Mouse (Mus musculus) adipocyte (in vitro differentiated cells): ENCODE measurements around the gene Gm13889.

ENCODE experiments used
- DNase-seq: peaks from one replicate; pipeline ENCODE4 v3.0.0-alpha.2; 2016; ENCODE audit warnings: low spot score

The Gm13889 gene

DNA sequence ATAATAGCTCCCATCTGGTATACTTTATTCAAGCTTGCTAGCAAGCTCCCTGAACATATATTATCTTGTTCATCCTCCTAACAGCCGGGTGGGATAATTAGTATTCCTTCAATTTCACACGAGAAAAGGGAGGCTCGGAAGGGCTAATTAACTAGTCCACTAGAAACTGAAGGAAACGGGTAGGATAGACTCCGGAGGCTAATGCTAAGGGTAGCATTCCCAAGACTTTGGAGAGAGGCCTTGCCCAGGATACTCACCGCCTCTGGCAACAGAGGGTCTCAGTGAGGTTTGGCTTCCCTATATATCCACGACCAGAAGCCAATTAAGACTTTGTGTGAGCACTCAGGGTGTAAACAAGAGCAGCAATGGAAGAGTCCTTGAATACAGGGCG is 779 bp upstream of the Gm13889 start:
- DNase-seq, result no peak

DNA sequence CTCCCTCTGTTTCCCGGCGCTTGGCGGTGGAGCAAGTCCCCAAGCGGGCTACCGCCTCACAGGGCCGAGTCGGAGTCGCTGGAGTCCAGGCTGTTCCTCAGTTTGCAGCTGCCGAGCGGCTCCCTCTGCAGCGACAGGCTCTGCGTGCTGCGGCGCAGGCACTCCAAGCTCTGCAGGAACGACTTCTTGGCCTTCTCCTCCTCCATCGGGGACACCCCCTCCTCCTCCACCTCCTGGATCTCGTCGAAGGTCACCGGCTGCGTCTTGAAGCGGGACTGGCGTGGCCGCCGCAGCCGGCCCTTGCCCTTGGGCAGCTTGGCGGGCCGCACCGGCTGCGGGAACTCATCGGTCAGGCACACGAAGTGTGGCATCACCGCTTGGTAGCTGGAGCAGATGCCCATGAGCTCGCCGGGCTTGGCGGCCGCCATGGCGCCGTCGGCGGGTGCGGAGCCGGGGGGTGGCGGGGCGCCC is 635 bp downstream of the Gm13889 start:
- DNase-seq, result no peak

GRCm38 (mm10) chr2:93955886-93956285 is 1.1 kb downstream of the Gm13889 start:
- DNase-seq, result no peak

- no peak for DNase-seq
Observed at GRCm38 (mm10) chr2:93954781-93955578, 2.0 kb downstream of the Gm13889 start.

- no peak for DNase-seq
Observed at GRCm38 (mm10) chr2:93953726-93954125, 3.3 kb downstream of the Gm13889 start.

DNA sequence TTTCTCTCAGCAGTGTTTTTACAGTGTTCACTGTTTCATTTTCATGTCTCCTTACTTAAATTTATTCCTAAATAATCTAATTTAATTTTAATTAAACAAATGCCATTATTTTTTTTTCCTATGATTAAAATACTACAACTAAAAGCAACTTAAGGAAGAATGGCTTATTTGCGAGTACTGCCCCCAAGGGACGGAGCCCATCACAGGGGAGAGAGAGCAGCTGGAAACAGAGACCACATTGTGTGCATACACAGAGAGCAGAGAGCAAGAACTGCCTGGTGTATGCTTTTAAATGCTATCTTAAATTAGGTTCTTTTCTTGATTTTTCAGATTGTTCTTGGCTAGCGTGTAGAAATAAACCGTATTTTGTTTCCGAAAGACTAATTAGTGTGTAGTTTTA is 10.0 kb downstream of the Gm13889 start:
- no peak for DNase-seq

DNA sequence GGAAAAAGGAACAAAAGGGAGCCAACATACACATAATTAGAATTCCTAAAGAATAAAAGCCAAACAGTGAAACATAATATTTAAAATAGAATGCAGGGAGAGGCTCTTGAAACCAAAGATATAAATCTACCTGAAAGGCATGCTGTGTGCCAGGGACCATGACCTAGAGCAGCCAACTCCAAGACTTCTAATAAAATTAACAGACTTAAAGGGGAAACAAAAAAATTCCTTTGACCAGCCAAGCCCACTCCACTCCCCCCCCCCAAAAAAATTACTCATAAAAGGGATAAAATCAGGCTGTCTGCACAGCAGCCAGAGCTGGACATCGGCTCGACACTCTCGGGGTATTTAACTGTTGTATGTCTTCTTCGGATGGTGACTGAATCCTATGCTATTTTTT is 12.1 kb downstream of the Gm13889 start:
- DNase-seq, result no peak

DNA sequence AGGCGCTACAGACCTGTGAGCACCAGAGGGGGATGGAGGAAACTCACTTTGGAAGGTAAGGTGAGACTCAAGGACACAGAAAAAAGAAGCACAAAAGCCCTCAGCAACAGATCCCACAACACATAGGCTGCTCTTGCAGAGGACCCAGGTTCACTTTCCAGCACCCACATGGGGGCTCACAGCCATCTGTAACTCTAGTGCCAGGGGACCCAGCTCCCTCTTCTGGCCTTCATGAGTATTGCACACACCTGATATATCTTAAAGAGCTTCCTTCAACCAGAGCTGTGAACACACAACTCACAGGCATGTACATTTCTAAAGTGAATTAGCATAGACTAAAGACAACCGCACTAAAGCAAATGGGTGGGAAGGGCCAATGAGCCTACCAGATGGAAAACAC is 12.9 kb downstream of the Gm13889 start:
- DNase-seq, result no peak

- DNase-seq, result no peak
Observed at GRCm38 (mm10) chr2:93941670-93942069, 15.3 kb downstream of the Gm13889 start.

GRCm38 (mm10) chr2:93938534-93938933 is 18.5 kb downstream of the Gm13889 start:
- no peak for DNase-seq

- no peak for DNase-seq
Observed at GRCm38 (mm10) chr2:93928866-93929265, 28.1 kb downstream of the Gm13889 start.

DNA sequence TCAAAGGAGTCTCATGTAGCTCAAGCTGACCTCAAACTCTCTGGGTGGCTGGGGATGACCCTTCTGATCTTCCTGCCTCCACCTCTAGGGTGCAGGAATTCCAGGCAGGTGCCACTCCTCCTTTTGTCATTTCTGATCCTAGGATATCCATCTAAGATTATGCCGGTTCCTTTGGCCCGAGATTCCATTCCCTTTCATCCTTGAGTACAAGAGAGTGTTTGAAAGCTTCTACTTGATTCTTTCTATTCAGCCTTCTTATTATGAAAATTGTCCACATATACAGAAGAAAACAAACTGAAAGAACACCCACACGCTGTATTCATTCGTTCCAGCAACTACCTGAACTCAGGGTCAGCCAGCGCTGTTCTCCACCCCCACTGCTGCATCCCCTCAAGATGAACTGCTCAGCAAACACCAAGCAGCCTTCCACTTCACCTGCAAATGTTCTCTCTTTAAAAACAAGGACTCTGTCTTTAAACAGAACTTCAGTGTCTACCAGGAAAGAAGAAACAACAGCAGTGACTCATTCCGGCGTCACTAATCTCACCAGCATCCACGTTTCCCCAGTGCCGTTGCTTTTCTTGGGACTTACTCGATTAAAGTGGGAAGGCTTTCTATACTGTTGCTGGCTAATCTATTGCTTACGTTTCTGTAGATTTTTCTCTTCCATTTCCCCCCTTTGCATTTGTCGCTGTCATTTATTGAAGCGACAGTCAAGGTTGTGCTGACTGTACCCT is 29.1 kb downstream of the Gm13889 start:
- DNase-seq, result no peak

DNA sequence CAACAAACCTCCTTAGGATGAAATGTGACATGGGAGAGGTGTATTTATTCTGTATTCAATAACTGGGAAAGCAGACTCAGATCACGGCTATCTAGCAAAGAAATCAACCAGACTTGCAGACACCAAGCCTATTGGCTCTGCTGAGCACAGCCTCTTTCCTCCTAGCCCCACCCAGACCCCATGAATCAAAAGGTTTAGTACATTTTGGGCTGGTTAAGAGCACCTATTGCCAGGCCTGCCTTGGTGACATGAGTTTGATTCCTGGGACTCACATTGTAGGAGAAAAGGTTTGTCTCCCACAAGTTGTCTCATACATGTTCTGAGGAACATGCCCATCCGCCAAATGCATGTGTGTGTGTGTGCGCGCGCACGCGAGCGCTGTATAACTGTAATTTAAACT is 30.9 kb downstream of the Gm13889 start:
- DNase-seq, result no peak

- no peak for DNase-seq
Observed at GRCm38 (mm10) chr2:93919093-93919492, 37.9 kb downstream of the Gm13889 start.

- DNase-seq, result no peak
Observed at GRCm38 (mm10) chr2:93913552-93913951, 43.4 kb downstream of the Gm13889 start.

DNA sequence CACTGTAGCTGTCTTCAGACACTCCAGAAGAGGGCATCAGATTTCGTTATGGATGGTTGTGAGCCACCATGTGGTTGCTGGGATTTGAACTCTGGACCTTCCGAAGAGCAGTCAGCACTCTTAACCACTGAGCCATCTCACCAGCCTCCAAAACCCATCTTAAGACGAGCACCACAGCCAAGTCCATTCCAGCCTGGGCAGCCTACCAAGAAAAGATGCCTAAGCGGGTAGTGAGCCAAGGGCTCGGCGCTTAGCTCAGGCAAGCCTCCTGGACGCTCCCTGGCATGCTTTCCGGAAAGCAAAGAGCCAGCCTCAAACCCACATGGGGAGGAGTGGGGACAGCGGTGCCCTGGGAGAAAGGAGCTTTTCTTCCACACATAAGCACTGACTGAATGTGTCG is 45.1 kb downstream of the Gm13889 start:
- DNase-seq, result peak; percentile 76

DNA sequence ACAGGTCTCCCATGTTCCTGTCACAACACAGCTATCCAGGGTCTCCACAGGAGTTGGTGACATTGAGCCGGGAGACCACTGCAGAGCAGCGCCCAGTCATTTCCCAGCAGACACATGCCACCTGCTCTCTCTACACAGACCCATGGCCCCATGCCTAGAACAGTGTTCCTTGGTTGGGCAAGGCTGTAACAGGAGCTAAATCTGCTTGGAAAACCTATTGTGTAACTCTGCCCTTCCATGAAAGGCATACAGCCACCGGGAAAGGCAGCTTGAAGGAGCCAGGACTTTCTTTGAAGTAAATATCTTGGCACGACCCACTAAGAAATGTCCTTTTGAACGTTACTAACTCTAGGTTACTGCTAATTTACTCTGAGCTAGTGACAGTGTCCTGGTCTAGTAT is 47.3 kb downstream of the Gm13889 start:
- peak; percentile 75 for DNase-seq

DNA sequence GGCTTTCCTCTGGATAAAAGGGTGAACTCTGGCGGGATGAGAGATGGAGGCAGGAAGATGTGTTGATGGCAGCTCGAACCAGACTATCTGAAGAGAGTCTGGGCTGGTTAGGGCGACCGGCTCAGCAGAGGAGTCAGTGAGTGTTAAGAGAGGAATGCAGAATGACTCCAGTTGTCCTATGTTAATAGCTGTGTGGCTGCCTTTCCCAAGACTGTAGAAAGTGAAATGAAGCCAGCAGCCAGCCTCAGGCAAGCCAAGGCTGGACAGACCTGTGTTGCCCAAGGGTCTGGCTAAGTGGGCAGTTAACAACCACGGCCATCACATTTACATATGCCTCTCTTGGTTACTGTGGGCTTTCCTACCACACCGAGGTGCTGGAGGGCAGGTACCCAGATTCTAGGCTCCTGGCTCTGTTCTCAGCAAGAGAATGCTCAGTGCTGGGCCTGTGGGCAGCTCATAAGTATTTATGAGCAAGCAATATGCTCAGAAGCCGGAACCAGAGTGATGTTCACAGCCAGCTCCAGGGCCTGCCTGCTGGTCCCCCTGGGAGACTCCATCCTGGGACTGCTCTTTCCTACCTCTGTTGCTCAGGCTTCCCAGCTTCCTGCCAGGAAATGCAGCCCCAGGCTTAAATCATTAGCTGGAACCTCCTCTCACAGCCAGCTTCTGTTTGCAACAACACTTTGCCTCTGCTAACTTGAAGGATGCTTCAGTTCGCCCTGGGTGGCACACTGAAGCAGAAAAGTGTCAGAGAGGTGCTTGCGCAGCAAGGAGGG is 49.3 kb downstream of the Gm13889 start:
- DNase-seq, result peak; percentile 13

DNA sequence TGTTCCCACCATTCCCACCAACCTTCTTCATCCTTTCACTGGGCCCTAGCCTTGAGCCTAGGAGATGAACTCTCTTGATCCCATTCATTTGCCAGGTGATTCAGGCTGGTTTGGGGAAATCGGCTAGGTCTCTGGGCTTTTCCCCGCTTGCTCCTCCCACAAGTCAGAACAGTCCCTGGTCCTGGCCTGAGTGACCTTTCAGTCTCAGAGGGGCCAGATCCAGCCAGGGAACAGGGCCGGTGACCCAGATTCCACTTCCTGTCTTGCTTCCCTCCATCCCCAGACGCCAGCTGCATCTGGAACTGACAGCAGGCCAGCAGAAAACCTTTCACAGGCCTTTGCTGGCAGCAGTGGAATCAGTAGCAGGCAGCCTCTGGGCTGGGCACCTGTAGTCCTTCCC is 50.7 kb downstream of the Gm13889 start:
- DNase-seq, result no peak
